ENCODE assay signal across 9 mouse cellular contexts in the genomic region with DNA sequence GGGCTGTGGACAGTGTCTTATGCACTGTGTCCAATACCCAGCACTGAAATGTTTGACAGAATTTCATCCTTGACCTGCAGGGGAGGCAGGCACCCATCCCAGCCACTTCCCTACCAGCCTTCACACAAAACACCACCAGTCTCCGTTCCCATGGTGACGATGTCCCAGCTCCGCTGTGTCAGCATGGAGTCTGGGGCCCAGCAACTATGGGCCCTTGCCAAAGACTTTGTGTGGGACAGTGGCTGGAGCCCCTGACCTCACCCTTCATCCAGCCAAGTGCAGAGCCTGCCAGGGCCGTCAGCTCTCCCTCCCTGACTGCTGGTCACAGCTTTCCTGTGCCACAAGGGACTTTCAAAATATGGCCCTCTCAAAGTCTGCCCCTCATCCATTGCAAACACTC. TPM values are rescaled to one million over a fixed set of nuclear protein-coding genes. Genes with fewer than 3 reads are reported as not detected.
DNase-seq lines count a peak whose midpoint lies in the region; ATAC-seq lines count a peak whose summit lies in the region.
"Had no signal": no experiment of that assay in that cellular context is flagged by ENCODE, and none has a peak within 500 bp of the region (broad histone marks: within the 10 kb centered on the region; RNA-seq: fewer than 3 reads in every experiment).

No protein-coding gene starts in this region.

- peak; percentile 52 for DNase-seq in adrenal gland, adult 2 months
- no peak for DNase-seq in adrenal gland, adult 18-20 months (ENCODE audit: low spot score in 2 of 2)
- DNase-seq in left cerebral cortex, postnatal 10 days (ENCODE audit: extremely low spot score in 1 of 2, low spot score in 2 of 2): peak; percentile 67 to 71
- no peak for DNase-seq in left cerebral cortex, adult 9 months (ENCODE audit: low spot score in 2 of 2)
- DNase-seq in gastrocnemius, postnatal 25 days: peak; percentile 55
- DNase-seq in kidney, postnatal 14 days: peak; percentile 64
- no peak for DNase-seq in thymus, postnatal 10 days (ENCODE audit: low spot score in 2 of 2)

- no peak for ATAC-seq in liver, embryonic 12.5 days

- H3K27me3 ChIP-seq in liver, embryonic 12.5 days (replicated peaks): no peaks in the 10 kb centered on the region
- H3K27me3 ChIP-seq: liver, embryonic 15.5 days had no signal

- H3K4me2 ChIP-seq in liver, embryonic 12.5 days: no peak overlapping the region
- H3K4me2 ChIP-seq: liver, embryonic 15.5 days had no signal

- intact Hi-C loops in left cerebral cortex, postnatal 10 days (cut with DNase I): no loop called here

- H3K9ac ChIP-seq in liver, embryonic 12.5 days: no peak overlapping the region
- H3K9ac ChIP-seq: liver, embryonic 15.5 days had no signal

- H3K27ac ChIP-seq in liver, embryonic 12.5 days: no peak overlapping the region
- H3K27ac ChIP-seq: liver, embryonic 15.5 days had no signal

- 79% methylated on average over 4 of the region's 4 CpGs for WGBS in liver, embryonic 12.5 days (ENCODE audit: insufficient replicate concordance)

- H3K36me3 ChIP-seq in liver, embryonic 12.5 days: peaks cover 28% of the 10 kb centered on the region

- H3K9me3 ChIP-seq in liver, embryonic 12.5 days (replicated peaks): no peaks in the 10 kb centered on the region
- H3K9me3 ChIP-seq: liver, embryonic 15.5 days had no signal

- H3K4me3 ChIP-seq in liver, embryonic 12.5 days: no peak overlapping the region
- H3K4me3 ChIP-seq: liver, embryonic 15.5 days had no signal

- H3K4me1 ChIP-seq in liver, embryonic 12.5 days: peaks cover 47% of the 10 kb centered on the region

RNA-seq across cellular contexts. Expression of a gene that starts 16.2 kb away (rescaled TPM):
- 10 to 100 TPM; 45.4 to 50.4 TPM for total RNA-seq in adrenal gland, adult 2 months (2021)
- 156 TPM in 2 replicates for polyA plus RNA-seq in adrenal gland, adult 2 months (2012; rRNA removed)
- 10 to 100 TPM; 43.6 to 52.1 TPM for total RNA-seq in adrenal gland, adult 18-20 months (2021)
- 100 to 1,000 TPM in 1 of 2 experiments, 10 to 100 TPM in 1; 96.5 to 100 TPM for total RNA-seq in left cerebral cortex, postnatal 10 days (2021)
- total RNA-seq in gastrocnemius, postnatal 25 days (2021): 10 to 100 TPM in 1 of 2 experiments, 1 to 10 TPM in 1; 6.5 to 11.3 TPM
- 46.5 and 49.5 TPM in 2 replicates for polyA plus RNA-seq in liver, embryonic 12.5 days (2016; fragmentation: Nextera tagmentation; extraction: Ambion mirVana)

RNA-seq across cellular contexts. Expression of a gene that starts 38.0 kb away (rescaled TPM):
- 10 to 100 TPM in 1 of 2 experiments, 1 to 10 TPM in 1; 4.3 to 11.3 TPM for total RNA-seq in adrenal gland, adult 2 months (2021)
- polyA plus RNA-seq in adrenal gland, adult 2 months (2012; rRNA removed): 19.8 and 25.5 TPM in 2 replicates
- total RNA-seq in adrenal gland, adult 18-20 months (2021): 1 to 10 TPM; 4.9 to 5.8 TPM
- 1 to 10 TPM; 7.3 to 8.2 TPM for total RNA-seq in left cerebral cortex, postnatal 10 days (2021)
- total RNA-seq in gastrocnemius, postnatal 25 days (2021): 1 to 10 TPM; 1.3 to 1.4 TPM
- 7.0 and 7.7 TPM in 2 replicates for polyA plus RNA-seq in liver, embryonic 12.5 days (2016; fragmentation: Nextera tagmentation; extraction: Ambion mirVana)

RNA-seq across cellular contexts. Expression of a gene that starts 45.9 kb away (rescaled TPM):
- total RNA-seq in adrenal gland, adult 2 months (2021): 10 to 100 TPM in 1 of 2 experiments, 1 to 10 TPM in 1; 8.4 to 12.7 TPM
- polyA plus RNA-seq in adrenal gland, adult 2 months (2012; rRNA removed): 13.0 and 13.2 TPM in 2 replicates
- 1 to 10 TPM; 8.4 to 9.7 TPM for total RNA-seq in adrenal gland, adult 18-20 months (2021)
- total RNA-seq in left cerebral cortex, postnatal 10 days (2021): 10 to 100 TPM; 14.2 to 15.9 TPM
- total RNA-seq in gastrocnemius, postnatal 25 days (2021): 1 to 10 TPM; 3.2 to 4.0 TPM
- polyA plus RNA-seq in liver, embryonic 12.5 days (2016; fragmentation: Nextera tagmentation; extraction: Ambion mirVana): 6.1 and 6.7 TPM in 2 replicates

Comparison
In these comparisons a context has a peak if more than half of its experiments do, and no peak if none do; other contexts are left out.
1. DNase-seq: peak in adrenal gland, adult 2 months (single experiment), left cerebral cortex, postnatal 10 days (2 of 2), gastrocnemius, postnatal 25 days (single experiment) and kidney, postnatal 14 days (single experiment); none in adrenal gland, adult 18-20 months (0 of 2), left cerebral cortex, adult 9 months (0 of 2) and thymus, postnatal 10 days (0 of 2).